Mouse (Mus musculus): ENCODE data around the gene Pitx1.

DNA sequence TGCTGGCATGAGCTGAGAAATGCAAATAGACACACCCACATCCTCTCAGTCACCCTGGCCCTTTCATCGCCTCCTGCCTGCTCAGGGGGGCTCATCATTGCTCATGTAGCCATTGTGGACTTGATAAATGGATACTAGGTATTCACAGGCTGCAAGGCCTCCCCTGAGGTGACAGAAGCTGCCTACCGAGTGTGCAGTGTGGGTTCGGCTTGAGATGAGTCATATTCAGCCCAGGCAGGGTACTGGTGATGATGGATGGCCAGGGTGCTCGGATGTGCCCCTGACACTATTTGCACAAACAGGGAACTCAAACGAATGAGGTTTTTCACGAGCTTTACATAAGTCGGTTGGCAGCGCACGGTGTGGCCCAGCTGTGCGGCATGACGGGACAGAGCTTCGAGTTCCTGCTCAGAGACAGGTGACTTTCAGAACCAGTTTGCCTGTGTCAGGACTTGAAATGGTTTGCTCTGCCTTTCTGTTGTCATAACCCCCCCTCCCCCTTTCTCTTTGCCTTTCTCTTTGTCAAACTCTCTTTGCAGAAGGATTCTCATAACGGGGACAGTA is 31.6 kb upstream of the Pitx1 start:
- TF ChIP-seq CTCF (IDR thresholded peaks at IDR 0.05; ENCODE audit: low read depth) (no peak), EP300 (IDR thresholded peaks at IDR 0.05; ENCODE audit: low read depth) (no peak)
